Mouse (Mus musculus) forebrain, embryonic 15.5 days (tissue): ENCODE data around the gene Apbb2. TPM values are rescaled to one million over a fixed set of nuclear protein-coding genes. Genes with fewer than 3 reads are reported as not detected.

Experiments
- polyA plus RNA-seq: library from polyadenylated mRNA; unstranded; fragments of >200 nt; fragmentation: Nextera tagmentation; extraction: Ambion mirVana; gene quantifications from 2 replicates; pipeline ENCODE4 v1.2.1, GENCODE M21; 2015

The Apbb2 gene
- polyA plus RNA-seq, 1 experiment from 2014 or later: 85.8 TPM

Other genes with a start within 250 kb of the Apbb2 start
- 1,253 and 1,277 TPM in 2 replicates for gene Uchl1, start 57.3 kb upstream of the Apbb2 start, polyA plus RNA-seq
- 84.3 and 85.1 TPM in 2 replicates for gene Limch1, start 127.0 kb upstream of the Apbb2 start, polyA plus RNA-seq